Mouse (Mus musculus): Measurements from ENCODE around the gene Slc32a1. TPM values are rescaled to one million over a fixed set of nuclear protein-coding genes. Genes with fewer than 3 reads are reported as not detected.

The Slc32a1 gene
- polyA plus RNA-seq, 2 experiments from 2014 or later: not detected

- ATAC-seq: no peak
Observed at GRCm38 (mm10) chr2:158665098-158665497, 54.5 kb downstream of the Slc32a1 start, which contains the start of gene Ppp1r16b. Gene Ppp1r16b, plus strand, starts transcription at chr2:158665398.

Other genes with a start within 250 kb of the Slc32a1 start
- under 1 TPM in 1 of 2 experiments, not detected in 1; 0.11 TPM for gene Snhg11, start 235.1 kb upstream of the Slc32a1 start, polyA plus RNA-seq (2017; shearing (Covaris generic))
- gene Ralgapb, start 200.9 kb upstream of the Slc32a1 start, polyA plus RNA-seq (2017; shearing (Covaris generic)): 10 to 100 TPM; 11.3 to 13.2 TPM
- not detected for gene Adig, start 108.2 kb upstream of the Slc32a1 start, polyA plus RNA-seq (2017; shearing (Covaris generic))
- not detected for gene Arhgap40, start 98.0 kb upstream of the Slc32a1 start, polyA plus RNA-seq (2017; shearing (Covaris generic))
- gene Actr5, start 14.1 kb downstream of the Slc32a1 start, polyA plus RNA-seq (2017; shearing (Covaris generic)): 1 to 10 TPM; 3.1 to 3.2 TPM
- gene Ppp1r16b, start 54.6 kb downstream of the Slc32a1 start, polyA plus RNA-seq (2017; shearing (Covaris generic)): 100 to 1,000 TPM; 100 to 110 TPM
- under 1 TPM; 0.77 to 0.96 TPM for gene Fam83d, start 157.3 kb downstream of the Slc32a1 start, polyA plus RNA-seq (2017; shearing (Covaris generic))
- gene Dhx35, start 184.0 kb downstream of the Slc32a1 start, polyA plus RNA-seq (2017; shearing (Covaris generic)): 10 to 100 TPM; 10.0 to 12.4 TPM